Mouse (Mus musculus) embryonic facial prominence, embryonic 10.5 days (tissue): ENCODE data around the gene Mettl8. TPM values are rescaled to one million over a fixed set of nuclear protein-coding genes. Genes with fewer than 3 reads are reported as not detected.

Source experiments
- DNase-seq: peaks from one replicate; pipeline ENCODE4 v3.0.0-alpha.2; 2017; ENCODE audit warnings: low spot score
- H3K27ac ChIP-seq: fragments of 300-500 bp; sonication (generic); replicated peaks from 2 replicates; pipeline ENCODE4 v1.5.1; 2016; ENCODE audit warnings: mild to moderate bottlenecking
- H3K27me3 ChIP-seq: fragments of 300-500 bp; sonication (generic); replicated peaks from 2 replicates; pipeline ENCODE4 v1.6.1; 2016; ENCODE audit warnings: low read depth, mild to moderate bottlenecking; ENCODE audit not compliant: poor library complexity, severe bottlenecking
- H3K36me3 ChIP-seq: fragments of 300-500 bp; sonication (generic); replicated peaks from 2 replicates; pipeline ENCODE4 v1.6.1; 2016; ENCODE audit warnings: mild to moderate bottlenecking, moderate library complexity
- H3K4me1 ChIP-seq: fragments of 300-500 bp; sonication (generic); 2 replicates; pipeline ENCODE4 v1.6.1; 2016
- H3K4me3 ChIP-seq: fragments of 300-500 bp; sonication (generic); 2 replicates; pipeline ENCODE4 v1.5.1; 2016; ENCODE audit warnings: mild to moderate bottlenecking, moderate library complexity
- H3K9me3 ChIP-seq: fragments of 300-500 bp; sonication (generic); 2 replicates; pipeline ENCODE4 v1.6.1; 2016; ENCODE audit warnings: mild to moderate bottlenecking
- WGBS: fragments of 180-500 bp; shearing (Covaris S2); methylation state at CpG from one replicate; pipeline ENCODE4 v1.1.7; 2016; 5-methylcytosine and 5-hydroxymethylcytosine counted together
- polyA plus RNA-seq: library from polyadenylated mRNA; unstranded; fragments of >200 nt; fragmentation: Nextera tagmentation; extraction: Ambion mirVana; gene quantifications from 2 replicates; pipeline ENCODE4 v1.2.1, GENCODE M21; 2016

Mettl8 gene
- polyA plus RNA-seq, 1 experiment from 2014 or later = 20.4 TPM

- no peaks in the 10 kb centered on the region for H3K9me3 ChIP-seq
- no peak overlapping the region for H3K4me3 ChIP-seq
- 0 out of 2 replicates have a peak, but pooled peaks cover under 1% of the 10 kb centered on the region for H3K4me1 ChIP-seq
- no peaks in the 10 kb centered on the region for H3K36me3 ChIP-seq
- 83% methylated on average over 2 of the region's 2 CpGs for WGBS
- no peak overlapping the region for H3K27ac ChIP-seq
- no peak for DNase-seq
- no peaks in the 10 kb centered on the region for H3K27me3 ChIP-seq
Measured at GRCm38 (mm10) chr2:70998771-70999170, 56.6 kb downstream of the Mettl8 start.

GRCm38 (mm10) chr2:70996438-70996837 lies 58.9 kb downstream of the Mettl8 start:
- Histone ChIP-seq H3K4me3 (no peak overlapping the region), H3K36me3 (0 out of 2 replicates have a peak, but pooled peaks cover 3% of the 10 kb centered on the region), H3K9me3 (no peaks in the 10 kb centered on the region), H3K4me1 (peaks cover 8% of the 10 kb centered on the region), H3K27me3 (no peaks in the 10 kb centered on the region), H3K27ac (no peak overlapping the region)
- WGBS = 98% methylated on average over 7 of the region's 7 CpGs
- no peak for DNase-seq

DNA sequence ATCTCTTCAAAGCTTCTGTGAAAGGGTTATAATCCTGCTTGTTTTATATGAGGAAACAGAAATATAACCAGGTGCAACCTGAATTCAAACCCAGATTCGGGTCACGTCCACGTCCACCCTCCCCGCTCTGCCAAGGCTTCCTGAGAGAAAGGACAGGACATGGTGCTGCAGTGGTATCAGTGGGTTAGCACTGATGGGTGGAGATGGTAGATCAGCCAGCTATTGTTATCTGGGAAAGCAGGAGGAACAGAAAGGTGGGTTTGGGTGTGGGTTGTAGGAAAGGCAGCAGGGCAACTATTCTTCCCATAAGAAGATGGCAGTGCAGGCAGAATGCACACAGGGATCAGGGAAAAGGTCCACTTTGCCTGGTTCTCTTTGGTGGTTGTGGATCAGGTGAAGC lies 59.5 kb downstream of the Mettl8 start:
- no peaks in the 10 kb centered on the region for H3K9me3 ChIP-seq
- DNase-seq = no peak
- H3K27me3 ChIP-seq = no peaks in the 10 kb centered on the region
- WGBS = 95% methylated on average over 4 of the region's 4 CpGs
- H3K4me1 ChIP-seq = peaks cover 8% of the 10 kb centered on the region
- H3K36me3 ChIP-seq = 0 out of 2 replicates have a peak, but pooled peaks cover 3% of the 10 kb centered on the region
- H3K27ac ChIP-seq = no peak overlapping the region
- no peak overlapping the region for H3K4me3 ChIP-seq

GRCm38 (mm10) chr2:70993740-70994139 lies 61.6 kb downstream of the Mettl8 start:
- Histone ChIP-seq H3K4me3 (no peak overlapping the region), H3K4me1 (peaks cover 19% of the 10 kb centered on the region), H3K9me3 (no peaks in the 10 kb centered on the region), H3K36me3 (0 out of 2 replicates have a peak, but pooled peaks cover 3% of the 10 kb centered on the region), H3K27me3 (no peaks in the 10 kb centered on the region), H3K27ac (no peak overlapping the region)
- 85% methylated on average over 3 of the region's 3 CpGs for WGBS
- DNase-seq = no peak

- Histone ChIP-seq H3K27me3 (no peaks in the 10 kb centered on the region), H3K9me3 (no peaks in the 10 kb centered on the region), H3K4me3 (no peak overlapping the region), H3K27ac (no peak overlapping the region), H3K36me3 (0 out of 2 replicates have a peak, but pooled peaks cover 3% of the 10 kb centered on the region), H3K4me1 (peaks cover 19% of the 10 kb centered on the region)
- 74% methylated on average over 2 of the region's 2 CpGs for WGBS
- DNase-seq = no peak
Measured at GRCm38 (mm10) chr2:70992715-70993114, 62.7 kb downstream of the Mettl8 start.

GRCm38 (mm10) chr2:70990196-70990595 lies 65.2 kb downstream of the Mettl8 start:
- no peak overlapping the region for H3K27ac ChIP-seq
- whole genome bisulfite sequencing = 76% methylated on average over 4 of the region's 4 CpGs
- DNase-seq = no peak

GRCm38 (mm10) chr2:70989201-70990191 lies 65.9 kb downstream of the Mettl8 start:
- H3K4me1 ChIP-seq = peaks cover 19% of the 10 kb centered on the region
- no peak overlapping the region for H3K4me3 ChIP-seq
- DNase-seq = no peak
- WGBS = 81% methylated on average over 17 of the region's 17 CpGs
- 0 out of 2 replicates have a peak, but pooled peaks cover 3% of the 10 kb centered on the region for H3K36me3 ChIP-seq
- no peaks in the 10 kb centered on the region for H3K9me3 ChIP-seq
- no peak overlapping the region for H3K27ac ChIP-seq
- no peaks in the 10 kb centered on the region for H3K27me3 ChIP-seq

More at GRCm38 (mm10) chr2:70990196-70990595, 65.2 kb downstream of the Mettl8 start:
- Histone ChIP-seq H3K4me1 (peaks cover 19% of the 10 kb centered on the region), H3K27me3 (no peaks in the 10 kb centered on the region), H3K36me3 (0 out of 2 replicates have a peak, but pooled peaks cover 3% of the 10 kb centered on the region), H3K9me3 (no peaks in the 10 kb centered on the region), H3K4me3 (no peak overlapping the region)

DNA sequence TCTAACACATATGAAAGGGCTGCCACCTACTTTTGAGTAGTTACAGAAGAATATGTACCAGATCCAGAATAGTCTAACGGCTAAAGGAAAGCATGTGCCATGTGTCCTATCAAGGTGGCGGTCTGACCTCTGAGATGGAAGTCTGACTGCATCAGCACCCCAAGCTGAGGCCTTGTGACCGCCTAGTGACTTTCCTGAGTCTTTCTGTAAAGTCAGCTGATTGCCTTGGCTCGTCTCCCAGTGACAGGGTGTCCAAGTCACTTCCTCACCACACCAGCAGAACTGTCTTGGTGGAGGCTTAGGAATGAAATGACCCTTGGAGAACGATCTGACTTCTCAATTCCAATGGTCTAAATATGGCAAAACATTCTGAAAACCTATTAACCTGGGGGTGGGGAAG lies 77.1 kb downstream of the Mettl8 start:
- H3K4me3 ChIP-seq = no peak overlapping the region
- whole genome bisulfite sequencing = 83% methylated on average over 5 of the region's 5 CpGs
- no peak overlapping the region for H3K27ac ChIP-seq
- peaks cover 3% of the 10 kb centered on the region; the same call in 1 of the 2 replicates for H3K9me3 ChIP-seq
- H3K27me3 ChIP-seq = no peaks in the 10 kb centered on the region
- H3K4me1 ChIP-seq = peaks cover 5% of the 10 kb centered on the region; the same call in 1 of the 2 replicates
- no peak for DNase-seq
- H3K36me3 ChIP-seq = peaks cover 3% of the 10 kb centered on the region

DNA sequence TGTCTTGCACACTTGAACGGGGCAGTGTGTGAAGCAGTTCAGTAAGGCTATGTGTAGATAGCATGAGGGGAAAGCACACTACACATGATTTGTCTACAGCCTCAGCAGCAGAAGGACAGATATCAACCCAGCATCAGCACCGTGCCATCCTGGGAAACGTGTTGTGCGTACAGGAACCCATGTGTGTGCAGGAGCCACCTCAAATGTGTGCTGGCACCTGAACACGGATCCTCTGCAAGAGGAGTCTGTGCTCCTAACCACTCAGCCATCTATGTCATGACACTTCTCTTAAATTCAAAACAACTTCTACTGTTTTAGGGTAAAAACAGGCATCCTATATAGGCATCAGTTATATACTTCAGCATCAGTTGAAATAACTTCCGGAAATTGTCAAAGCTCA lies 80.6 kb downstream of the Mettl8 start:
- H3K4me1 ChIP-seq = peaks cover 9% of the 10 kb centered on the region
- H3K36me3 ChIP-seq = peaks cover 1% of the 10 kb centered on the region
- 95% methylated on average over 6 of the region's 6 CpGs for whole genome bisulfite sequencing
- no peak for DNase-seq
- H3K27me3 ChIP-seq = no peaks in the 10 kb centered on the region
- no peak overlapping the region for H3K27ac ChIP-seq
- H3K9me3 ChIP-seq = no peaks in the 10 kb centered on the region
- H3K4me3 ChIP-seq = no peak overlapping the region

- 71% methylated on average over 16 of the region's 16 CpGs for WGBS
- Histone ChIP-seq H3K4me3 (no peak overlapping the region), H3K9me3 (no peaks in the 10 kb centered on the region), H3K36me3 (no peaks in the 10 kb centered on the region; the same call in 1 of the 2 replicates), H3K4me1 (peaks cover 9% of the 10 kb centered on the region), H3K27me3 (no peaks in the 10 kb centered on the region), H3K27ac (no peak overlapping the region)
- no peak for DNase-seq
Measured at GRCm38 (mm10) chr2:70972795-70973518, 82.4 kb downstream of the Mettl8 start.

GRCm38 (mm10) chr2:70970158-70970741 lies 85.1 kb downstream of the Mettl8 start:
- Histone ChIP-seq H3K27me3 (no peaks in the 10 kb centered on the region), H3K4me1 (peaks cover 4% of the 10 kb centered on the region; the same call in 1 of the 2 replicates), H3K4me3 (no peak overlapping the region), H3K36me3 (0 out of 2 replicates have a peak, but pooled peaks cover 3% of the 10 kb centered on the region), H3K27ac (no peak overlapping the region), H3K9me3 (no peaks in the 10 kb centered on the region)
- DNase-seq = no peak
- 43% methylated on average over 7 of the region's 7 CpGs for WGBS

DNA sequence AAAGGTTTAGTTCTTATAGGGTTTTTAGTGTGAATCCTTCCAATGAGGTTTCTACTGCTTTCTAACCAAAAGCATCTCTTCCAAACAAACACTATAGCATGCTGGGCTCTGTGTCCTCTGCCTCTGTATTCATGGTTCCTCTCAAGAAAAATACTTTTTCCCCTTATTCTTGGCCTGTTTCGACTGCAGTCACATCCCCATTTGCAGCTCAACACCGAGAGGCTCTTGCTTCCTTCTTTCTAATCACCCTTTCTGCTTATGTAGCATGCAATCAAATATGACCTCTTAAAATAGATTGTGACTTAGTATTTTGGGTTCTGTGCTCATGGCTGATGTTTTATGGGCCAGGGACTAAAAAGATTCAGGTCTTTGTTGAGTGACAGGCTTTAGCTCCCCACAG lies 87.1 kb downstream of the Mettl8 start:
- DNase-seq = no peak
- Histone ChIP-seq H3K4me1 (peaks cover 4% of the 10 kb centered on the region; the same call in 1 of the 2 replicates), H3K9me3 (no peaks in the 10 kb centered on the region), H3K4me3 (no peak overlapping the region), H3K36me3 (peaks cover 12% of the 10 kb centered on the region; the same call in 1 of the 2 replicates), H3K27ac (no peak overlapping the region), H3K27me3 (no peaks in the 10 kb centered on the region)
- WGBS = 90% methylated on average over 2 of the region's 2 CpGs
